Mouse (Mus musculus) heart, embryonic 11.5 days (tissue): ENCODE results near the gene Styxl1. TPM values are rescaled to one million over a fixed set of nuclear protein-coding genes. Genes with fewer than 3 reads are reported as not detected.

ENCODE experiments used
- ATAC-seq: fragments of 200-750 bp; cut with Nextera tagmentation; replicated peaks from 2 replicates; pipeline ENCODE4 v1.8.0; 2017; ENCODE audit warnings: moderate library complexity; ENCODE audit not compliant: insufficient number of reproducible peaks, low FRiP score, low TSS enrichment
- H3K27ac ChIP-seq: fragments of 300-500 bp; sonication (generic); 2 replicates; pipeline ENCODE4 v1.5.1; 2014; ENCODE audit warnings: mild to moderate bottlenecking, low read depth, low read length
- H3K27me3 ChIP-seq: fragments of 300-500 bp; sonication (generic); 2 replicates; pipeline ENCODE4 v1.6.1; 2014; ENCODE audit warnings: mild to moderate bottlenecking, low read length, mixed read lengths; ENCODE audit not compliant: control insufficient read depth, insufficient read depth
- H3K36me3 ChIP-seq: fragments of 300-500 bp; sonication (generic); 2 replicates; pipeline ENCODE4 v1.6.1; 2014; ENCODE audit warnings: mild to moderate bottlenecking, low read length, moderate library complexity, mixed read lengths; ENCODE audit not compliant: control insufficient read depth, insufficient read depth
- H3K4me1 ChIP-seq: fragments of 300-500 bp; sonication (generic); 2 replicates; pipeline ENCODE4 v1.6.1; 2014; ENCODE audit warnings: low read length; ENCODE audit not compliant: control insufficient read depth, insufficient read depth
- H3K4me2 ChIP-seq: fragments of 300-500 bp; sonication (generic); 2 replicates; pipeline ENCODE4 v1.6.1; 2014; ENCODE audit warnings: mild to moderate bottlenecking, moderate library complexity
- H3K4me3 ChIP-seq: fragments of 300-500 bp; sonication (generic); 2 replicates; pipeline ENCODE4 v1.5.1; 2014; ENCODE audit warnings: low read depth, low read length
- H3K9ac ChIP-seq: fragments of 300-500 bp; sonication (generic); 2 replicates; pipeline ENCODE4 v1.6.1; 2014; ENCODE audit warnings: mild to moderate bottlenecking, low read depth, low read length, moderate library complexity
- H3K9me3 ChIP-seq: fragments of 300-500 bp; sonication (generic); replicated peaks from 2 replicates; pipeline ENCODE4 v1.6.1; 2016; ENCODE audit warnings: low read length; ENCODE audit not compliant: control insufficient read depth
- WGBS: fragments of 180-500 bp; shearing (Covaris S2); extraction: QIAGEN DNeasy Blood & Tissue Kit; methylation state at CpG from one replicate; pipeline ENCODE4 v1.1.7; 2014; ENCODE audit not compliant: insufficient replicate concordance; 5-methylcytosine and 5-hydroxymethylcytosine counted together
- polyA plus RNA-seq: library from polyadenylated mRNA; unstranded; fragments of >200 nt; fragmentation: Nextera tagmentation; extraction: Ambion mirVana; gene quantifications from 2 replicates; pipeline ENCODE4 v1.2.1, GENCODE M21; 2014

The Styxl1 gene
- polyA plus RNA-seq, 1 experiment from 2014 or later = 0.42 TPM

GRCm38 (mm10) chr5:135780331-135780730, 2.1 kb upstream of the Styxl1 start:
- peak overlapping the region; percentile 84 for H3K4me2 ChIP-seq
- no peak overlapping the region for H3K27ac ChIP-seq
- 83% methylated on average over 8 of the region's 8 CpGs for WGBS
- H3K9ac ChIP-seq = no peak overlapping the region
- no peak for ATAC-seq
- peaks cover 20% of the 10 kb centered on the region for H3K4me1 ChIP-seq
- peak overlapping the region; percentile 92; the same call in 1 of the 2 replicates for H3K4me3 ChIP-seq
- no peaks in the 10 kb centered on the region for H3K9me3 ChIP-seq
- H3K27me3 ChIP-seq = no peaks in the 10 kb centered on the region
- peaks cover 29% of the 10 kb centered on the region for H3K36me3 ChIP-seq

GRCm38 (mm10) chr5:135778471-135779445, 573 bp upstream of the Styxl1 start, which contains the start of gene Mdh2:
TSS of gene Mdh2 (plus strand) at chr5:135778480.
- WGBS = under 1% methylated on average over 70 of the region's 70 CpGs
- H3K9me3 ChIP-seq = no peaks in the 10 kb centered on the region
- H3K4me3 ChIP-seq = peak within 1 kb of the TSS; percentile 92
- peak within 1 kb of the TSS; percentile 97 for H3K27ac ChIP-seq
- peaks cover 20% of the 10 kb centered on the region for H3K4me1 ChIP-seq
- peak within 1 kb of the TSS; percentile 99 for H3K9ac ChIP-seq
- peak; percentile 97 for ATAC-seq
- peak within 1 kb of the TSS; percentile 84 for H3K4me2 ChIP-seq
- H3K36me3 ChIP-seq = peaks cover 19% of the 10 kb centered on the region
- H3K27me3 ChIP-seq = no peaks in the 10 kb centered on the region

GRCm38 (mm10) chr5:135776546-135776945, 1.6 kb downstream of the Styxl1 start:
- peaks cover 20% of the 10 kb centered on the region for H3K4me1 ChIP-seq
- no peak overlapping the region for H3K27ac ChIP-seq
- no peaks in the 10 kb centered on the region for H3K9me3 ChIP-seq
- 81% methylated on average over 4 of the region's 4 CpGs for WGBS
- H3K27me3 ChIP-seq = no peaks in the 10 kb centered on the region
- H3K4me3 ChIP-seq = no peak overlapping the region
- no peak for ATAC-seq
- H3K36me3 ChIP-seq = peaks cover 3% of the 10 kb centered on the region
- H3K9ac ChIP-seq = 0 out of 2 replicates have a peak overlapping the region, but pooled peaks have one; percentile 5
- H3K4me2 ChIP-seq = no peak overlapping the region

- Histone ChIP-seq H3K4me3 (no peak overlapping the region), H3K9me3 (no peaks in the 10 kb centered on the region), H3K27me3 (no peaks in the 10 kb centered on the region), H3K4me1 (peaks cover 3% of the 10 kb centered on the region; the same call in 1 of the 2 replicates), H3K27ac (no peak overlapping the region), H3K36me3 (no peaks in the 10 kb centered on the region), H3K9ac (no peak overlapping the region), H3K4me2 (no peak overlapping the region)
- ATAC-seq = no peak
- WGBS = 49% methylated on average over 3 of the region's 3 CpGs
Measured at GRCm38 (mm10) chr5:135772519-135772918, 5.7 kb downstream of the Styxl1 start.

GRCm38 (mm10) chr5:135764971-135765370, 13.2 kb downstream of the Styxl1 start:
- 64% methylated on average over 3 of the region's 3 CpGs for WGBS
- H3K4me1 ChIP-seq = no peaks in the 10 kb centered on the region
- ATAC-seq = no peak

GRCm38 (mm10) chr5:135763526-135763925, 14.7 kb downstream of the Styxl1 start:
- no peak overlapping the region for H3K27ac ChIP-seq
- no peaks in the 10 kb centered on the region for H3K36me3 ChIP-seq
- H3K4me1 ChIP-seq = no peaks in the 10 kb centered on the region
- no peak for ATAC-seq
- peaks cover 4% of the 10 kb centered on the region; the same call in 1 of the 2 replicates for H3K27me3 ChIP-seq
- 0% methylated on average over 7 of the region's 7 CpGs for WGBS
- no peaks in the 10 kb centered on the region for H3K9me3 ChIP-seq
- no peak overlapping the region for H3K9ac ChIP-seq
- no peak overlapping the region for H3K4me3 ChIP-seq
- H3K4me2 ChIP-seq = no peak overlapping the region

More at GRCm38 (mm10) chr5:135764971-135765370, 13.2 kb downstream of the Styxl1 start:
- 0 out of 2 replicates have a peak overlapping the region, but pooled peaks have one; percentile 39 for H3K9ac ChIP-seq
- no peak overlapping the region for H3K4me2 ChIP-seq
- H3K27ac ChIP-seq = no peak overlapping the region
- H3K27me3 ChIP-seq = peaks cover 4% of the 10 kb centered on the region; the same call in 1 of the 2 replicates
- no peaks in the 10 kb centered on the region for H3K9me3 ChIP-seq
- H3K4me3 ChIP-seq = no peak overlapping the region
- H3K36me3 ChIP-seq = no peaks in the 10 kb centered on the region

- H3K9me3 ChIP-seq = no peaks in the 10 kb centered on the region
- no peak for ATAC-seq
- H3K36me3 ChIP-seq = no peaks in the 10 kb centered on the region
- no peak overlapping the region for H3K4me3 ChIP-seq
- no peak overlapping the region for H3K9ac ChIP-seq
- WGBS = 63% methylated on average over 3 of the region's 3 CpGs
- no peaks in the 10 kb centered on the region for H3K4me1 ChIP-seq
- peaks cover 4% of the 10 kb centered on the region; the same call in 1 of the 2 replicates for H3K27me3 ChIP-seq
- H3K27ac ChIP-seq = no peak overlapping the region
- no peak overlapping the region for H3K4me2 ChIP-seq
Measured at GRCm38 (mm10) chr5:135761881-135762280, 16.3 kb downstream of the Styxl1 start.

GRCm38 (mm10) chr5:135751595-135751994, 26.6 kb downstream of the Styxl1 start:
- no peaks in the 10 kb centered on the region for H3K36me3 ChIP-seq
- no peaks in the 10 kb centered on the region for H3K4me1 ChIP-seq
- no peak for ATAC-seq
- no peak overlapping the region for H3K4me3 ChIP-seq
- H3K27ac ChIP-seq = no peak overlapping the region
- WGBS = 68% methylated on average over 2 of the region's 2 CpGs
- no peak overlapping the region for H3K4me2 ChIP-seq
- 0 out of 2 replicates have a peak, but pooled peaks cover 4% of the 10 kb centered on the region for H3K9me3 ChIP-seq
- H3K9ac ChIP-seq = no peak overlapping the region
- no peaks in the 10 kb centered on the region for H3K27me3 ChIP-seq
